Mouse (Mus musculus) limb, embryonic 15.5 days (tissue): Measurements from ENCODE around the gene Ndufs5. TPM values are rescaled to one million over a fixed set of nuclear protein-coding genes. Genes with fewer than 3 reads are reported as not detected.
A peak's percentile ranks its signal among the peaks of the same experiment; 100 is the strongest.

Experiments used
- ATAC-seq: fragments of 200-750 bp; cut with Nextera tagmentation; 2 replicates; pipeline ENCODE4 v1.8.0; 2017; ENCODE audit warnings: low read depth, moderate TSS enrichment; ENCODE audit not compliant: insufficient number of reproducible peaks, low FRiP score, low TSS enrichment
- H3K27ac ChIP-seq: fragments of 300-500 bp; sonication (generic); 2 replicates; pipeline ENCODE4 v1.5.1; 2015; ENCODE audit warnings: moderate library complexity, mild to moderate bottlenecking, inconsistent platforms
- H3K27me3 ChIP-seq: fragments of 300-500 bp; sonication (generic); 2 replicates; pipeline ENCODE4 v1.6.1; 2015; ENCODE audit warnings: inconsistent platforms
- H3K36me3 ChIP-seq: fragments of 300-500 bp; sonication (generic); 2 replicates; pipeline ENCODE4 v1.6.1; 2015; ENCODE audit warnings: inconsistent platforms
- H3K4me1 ChIP-seq: fragments of 300-500 bp; sonication (generic); 2 replicates; pipeline ENCODE4 v1.6.1; 2015; ENCODE audit warnings: inconsistent platforms
- H3K4me2 ChIP-seq: fragments of 300-500 bp; sonication (generic); 2 replicates; pipeline ENCODE4 v1.6.1; 2015; ENCODE audit warnings: mild to moderate bottlenecking, inconsistent platforms
- H3K4me3 ChIP-seq: fragments of 300-500 bp; sonication (generic); 2 replicates; pipeline ENCODE4 v1.5.1; 2015; ENCODE audit warnings: mild to moderate bottlenecking, inconsistent platforms
- H3K9ac ChIP-seq: fragments of 300-500 bp; sonication (generic); 2 replicates; pipeline ENCODE4 v1.6.1; 2015; ENCODE audit warnings: inconsistent platforms
- H3K9me3 ChIP-seq: fragments of 300-500 bp; sonication (generic); 2 replicates; pipeline ENCODE4 v1.6.1; 2016; ENCODE audit warnings: inconsistent platforms
- WGBS: fragments of 180-500 bp; shearing (Covaris S2); methylation state at CpG from one replicate; pipeline ENCODE4 v1.1.7; 2015; 5-methylcytosine and 5-hydroxymethylcytosine counted together
- polyA plus RNA-seq: library from polyadenylated mRNA; unstranded; fragments of >200 nt; fragmentation: Nextera tagmentation; extraction: Ambion mirVana; gene quantifications from 2 replicates; pipeline ENCODE4 v1.2.1, GENCODE M21; 2015

The Ndufs5 gene
- 305 and 309 TPM in 2 replicates for polyA plus RNA-seq

DNA sequence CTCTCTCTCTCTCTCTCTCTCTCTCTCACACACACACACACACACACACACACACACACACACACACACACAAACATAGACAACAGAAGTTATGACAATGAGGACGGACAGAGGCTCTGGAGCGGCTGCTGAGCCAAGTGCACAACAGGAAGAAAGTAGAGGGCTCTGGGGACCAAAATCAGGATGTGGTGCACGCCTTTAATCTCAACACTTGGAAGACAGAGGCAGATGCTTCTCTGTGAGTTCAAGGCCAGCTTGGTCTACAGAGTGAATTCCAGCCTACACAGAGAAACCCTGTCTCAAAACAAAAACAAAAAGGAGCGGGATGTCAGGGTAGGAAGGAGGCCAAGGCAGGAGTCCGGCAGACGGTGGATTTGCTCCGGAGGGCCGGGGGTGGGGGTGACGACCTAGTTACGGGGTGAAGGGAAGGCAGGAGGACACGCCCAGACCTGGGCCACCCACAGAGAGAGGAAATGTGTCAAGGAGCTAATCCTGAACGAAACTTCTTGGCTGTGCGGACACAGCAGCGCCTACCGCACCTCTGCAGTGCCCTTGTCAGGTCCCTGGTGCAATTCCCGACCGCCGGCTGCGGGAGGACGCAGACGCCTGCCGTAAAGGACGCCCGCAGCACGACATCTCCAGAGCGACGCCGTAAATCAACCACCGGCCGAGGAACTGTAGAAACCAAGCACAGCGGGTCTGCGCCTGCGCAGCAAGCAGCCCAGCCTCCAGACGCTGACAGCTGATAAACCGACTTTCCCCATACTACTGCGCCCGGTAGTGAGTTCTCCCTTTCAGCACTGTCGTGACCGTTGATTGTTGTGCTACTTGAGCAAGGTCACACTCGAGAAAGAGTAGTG is at the start of gene Ndufs5:
Gene Ndufs5, minus strand, starts transcription at position 629 of the 860 bp plus-strand sequence.
- ATAC-seq: peak; percentile 90
- under 1% methylated on average over 40 of the region's 40 CpGs for WGBS

GRCm38 (mm10) chr4:123765071-123765470 is 47.1 kb upstream of the Ndufs5 start:
- Histone ChIP-seq H3K4me2 (no peak overlapping the region), H3K4me1 (no peaks in the 10 kb centered on the region), H3K27ac (no peak overlapping the region), H3K9ac (no peak overlapping the region), H3K27me3 (no peaks in the 10 kb centered on the region), H3K36me3 (no peaks in the 10 kb centered on the region), H3K4me3 (no peak overlapping the region), H3K9me3 (no peaks in the 10 kb centered on the region)
- ATAC-seq: no peak
- WGBS: 69% methylated on average over 6 of the region's 6 CpGs

More for the DNA sequence above, at the start of gene Ndufs5:
- H3K36me3 ChIP-seq: peaks cover 21% of the 10 kb centered on the region
- H3K27ac ChIP-seq: peak within 1 kb of the TSS; percentile 59
- H3K9me3 ChIP-seq: no peaks in the 10 kb centered on the region
- peak within 1 kb of the TSS; percentile 64 for H3K4me2 ChIP-seq
- H3K4me3 ChIP-seq: peak within 1 kb of the TSS; percentile 79
- H3K4me1 ChIP-seq: peaks cover 3% of the 10 kb centered on the region
- peak within 1 kb of the TSS; percentile 92 for H3K9ac ChIP-seq
- no peaks in the 10 kb centered on the region for H3K27me3 ChIP-seq

DNA sequence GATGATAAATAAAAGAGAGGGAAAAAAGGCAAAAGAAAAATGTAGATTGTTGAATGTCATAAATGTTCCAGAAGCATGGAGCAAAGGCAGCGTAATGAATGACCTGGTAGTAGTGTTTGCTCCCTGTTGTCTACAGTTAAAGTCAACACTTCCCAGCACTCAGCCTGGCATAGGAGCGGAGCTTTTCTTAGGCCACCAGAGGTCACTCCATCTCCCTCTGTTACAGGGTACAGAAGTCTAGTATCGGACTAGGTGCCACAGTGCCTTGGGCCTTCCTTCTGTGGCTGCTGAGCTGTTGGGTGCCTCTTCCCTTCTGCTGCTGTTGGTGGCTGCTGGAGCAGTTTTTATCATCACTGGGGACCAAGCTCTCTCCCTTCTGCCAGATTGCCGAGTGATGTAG is 40.3 kb upstream of the Ndufs5 start:
- ATAC-seq: no peak

GRCm38 (mm10) chr4:123750707-123751312 is 32.8 kb upstream of the Ndufs5 start:
- no peaks in the 10 kb centered on the region for H3K36me3 ChIP-seq
- peak overlapping the region; percentile 64 for H3K4me2 ChIP-seq
- H3K27ac ChIP-seq: no peak overlapping the region
- no peaks in the 10 kb centered on the region for H3K9me3 ChIP-seq
- H3K4me1 ChIP-seq: peaks cover 11% of the 10 kb centered on the region
- 1% methylated on average over 8 of the region's 8 CpGs for WGBS
- no peak overlapping the region for H3K9ac ChIP-seq
- H3K27me3 ChIP-seq: no peaks in the 10 kb centered on the region
- no peak for ATAC-seq
- H3K4me3 ChIP-seq: peak overlapping the region; percentile 85

More for the DNA sequence above, 40.3 kb upstream of the Ndufs5 start:
- 50% methylated on average over 4 of the region's 4 CpGs for WGBS
- Histone ChIP-seq H3K27me3 (no peaks in the 10 kb centered on the region), H3K4me1 (no peaks in the 10 kb centered on the region), H3K9me3 (no peaks in the 10 kb centered on the region), H3K27ac (no peak overlapping the region), H3K9ac (no peak overlapping the region), H3K36me3 (no peaks in the 10 kb centered on the region), H3K4me2 (no peak overlapping the region), H3K4me3 (no peak overlapping the region)

- Histone ChIP-seq H3K4me3 (peak within 1 kb of the TSS; percentile 85), H3K9me3 (no peaks in the 10 kb centered on the region), H3K36me3 (no peaks in the 10 kb centered on the region), H3K27me3 (no peaks in the 10 kb centered on the region), H3K9ac (peak within 1 kb of the TSS; percentile 83), H3K4me1 (peaks cover 11% of the 10 kb centered on the region), H3K4me2 (peak within 1 kb of the TSS; percentile 64), H3K27ac (peak within 1 kb of the TSS; percentile 92)
- peak; percentile 98 for ATAC-seq
- under 1% methylated on average over 46 of the region's 46 CpGs for WGBS
These were observed 32.2 kb upstream of the Ndufs5 start, which contains the start of gene Akirin1 for GRCm38 (mm10) chr4:123750152-123750651. Akirin1 (minus strand) TSS chr4:123750345.

- H3K4me2 ChIP-seq: peak overlapping the region; percentile 64
- H3K27me3 ChIP-seq: no peaks in the 10 kb centered on the region
- H3K4me1 ChIP-seq: peaks cover 11% of the 10 kb centered on the region
- peak overlapping the region; percentile 83 for H3K9ac ChIP-seq
- peak; percentile 67; the same call in 1 of the 2 replicates for ATAC-seq
- H3K36me3 ChIP-seq: no peaks in the 10 kb centered on the region
- H3K9me3 ChIP-seq: no peaks in the 10 kb centered on the region
- H3K27ac ChIP-seq: peak overlapping the region; percentile 92
- H3K4me3 ChIP-seq: peak overlapping the region; percentile 85
- under 1% methylated on average over 54 of the region's 55 CpGs for WGBS
These were observed 31.6 kb upstream of the Ndufs5 start for GRCm38 (mm10) chr4:123749484-123750130.

GRCm38 (mm10) chr4:123748726-123749415 is 30.9 kb upstream of the Ndufs5 start:
- Histone ChIP-seq H3K27me3 (no peaks in the 10 kb centered on the region), H3K4me3 (peak overlapping the region; percentile 85), H3K9me3 (no peaks in the 10 kb centered on the region), H3K4me2 (peak overlapping the region; percentile 64), H3K9ac (no peak overlapping the region; the same call in 1 of the 2 replicates), H3K27ac (no peak overlapping the region), H3K4me1 (peaks cover 11% of the 10 kb centered on the region), H3K36me3 (no peaks in the 10 kb centered on the region)
- WGBS: 11% methylated on average over 10 of the region's 10 CpGs
- ATAC-seq: no peak

GRCm38 (mm10) chr4:123745221-123745775 is 27.3 kb upstream of the Ndufs5 start:
- no peak overlapping the region for H3K27ac ChIP-seq
- H3K4me1 ChIP-seq: peaks cover 11% of the 10 kb centered on the region
- no peaks in the 10 kb centered on the region for H3K9me3 ChIP-seq
- no peak overlapping the region for H3K9ac ChIP-seq
- H3K36me3 ChIP-seq: peaks cover 20% of the 10 kb centered on the region
- no peak overlapping the region for H3K4me3 ChIP-seq
- no peaks in the 10 kb centered on the region for H3K27me3 ChIP-seq
- WGBS: 96% methylated on average over 4 of the region's 4 CpGs
- H3K4me2 ChIP-seq: no peak overlapping the region
- ATAC-seq: no peak

- peaks cover 43% of the 10 kb centered on the region for H3K36me3 ChIP-seq
- WGBS: 71% methylated on average over 1 of the region's 1 CpGs
These were observed 24.9 kb upstream of the Ndufs5 start for GRCm38 (mm10) chr4:123742891-123743290.

GRCm38 (mm10) chr4:123738708-123739107 is 20.7 kb upstream of the Ndufs5 start:
- no peak overlapping the region for H3K27ac ChIP-seq
- ATAC-seq: no peak
- no peaks in the 10 kb centered on the region for H3K27me3 ChIP-seq
- 88% methylated on average over 4 of the region's 4 CpGs for WGBS
- no peaks in the 10 kb centered on the region for H3K4me1 ChIP-seq
- H3K4me3 ChIP-seq: no peak overlapping the region
- H3K4me2 ChIP-seq: no peak overlapping the region
- no peak overlapping the region for H3K9ac ChIP-seq
- no peaks in the 10 kb centered on the region for H3K9me3 ChIP-seq
- H3K36me3 ChIP-seq: peaks cover 59% of the 10 kb centered on the region

More at GRCm38 (mm10) chr4:123742891-123743290, 24.9 kb upstream of the Ndufs5 start:
- no peak overlapping the region for H3K9ac ChIP-seq
- H3K4me3 ChIP-seq: no peak overlapping the region
- H3K4me1 ChIP-seq: 0 out of 2 replicates have a peak, but pooled peaks cover 4% of the 10 kb centered on the region
- H3K27me3 ChIP-seq: no peaks in the 10 kb centered on the region
- H3K9me3 ChIP-seq: no peaks in the 10 kb centered on the region
- no peak overlapping the region for H3K27ac ChIP-seq
- no peak for ATAC-seq
- no peak overlapping the region for H3K4me2 ChIP-seq

- 89% methylated on average over 9 of the region's 9 CpGs for WGBS
- H3K27me3 ChIP-seq: no peaks in the 10 kb centered on the region
- H3K27ac ChIP-seq: no peak overlapping the region
These were observed 15.5 kb upstream of the Ndufs5 start for GRCm38 (mm10) chr4:123733532-123733931.

More at GRCm38 (mm10) chr4:123733532-123733931, 15.5 kb upstream of the Ndufs5 start:
- Histone ChIP-seq H3K4me3 (no peak overlapping the region), H3K9me3 (no peaks in the 10 kb centered on the region), H3K4me2 (no peak overlapping the region), H3K9ac (no peak overlapping the region), H3K4me1 (no peaks in the 10 kb centered on the region), H3K36me3 (peaks cover 43% of the 10 kb centered on the region)
- no peak for ATAC-seq
